Mouse (Mus musculus): ENCODE measurements around the gene Tbr1.

Tbr1 gene

GRCm38 (mm10) chr2:61811507-61812421 lies 9.0 kb downstream of the Tbr1 start:
- in situ Hi-C loops (cut with MboI), result loop anchor here (25.0 kb wide), 1 partner anchor 651 kb away; no protein-coding TSS in a partner anchor

- in situ Hi-C loops (cut with MboI), result loop anchor here (25.0 kb wide), 1 partner anchor 650 kb away; no protein-coding TSS in a partner anchor
Observed at GRCm38 (mm10) chr2:61812536-61812935, 9.8 kb downstream of the Tbr1 start.

GRCm38 (mm10) chr2:61813106-61813505 lies 10.4 kb downstream of the Tbr1 start:
- in situ Hi-C loops (cut with MboI), result loop anchor here (25.0 kb wide), 1 partner anchor 649 kb away; no protein-coding TSS in a partner anchor

GRCm38 (mm10) chr2:61813521-61813920 lies 10.8 kb downstream of the Tbr1 start:
- in situ Hi-C loops (cut with MboI), result loop anchor here (25.0 kb wide), 1 partner anchor 649 kb away; no protein-coding TSS in a partner anchor

GRCm38 (mm10) chr2:61814548-61815473 lies 12.1 kb downstream of the Tbr1 start:
- in situ Hi-C loops (cut with MboI), result loop anchor here (25.0 kb wide), 1 partner anchor 647 kb away; no protein-coding TSS in a partner anchor

- in situ Hi-C loops (cut with MboI), result loop anchor here (25.0 kb wide), 1 partner anchor 647 kb away; no protein-coding TSS in a partner anchor
Observed at GRCm38 (mm10) chr2:61815583-61816313, 13.0 kb downstream of the Tbr1 start.

GRCm38 (mm10) chr2:61818197-61818596 lies 15.5 kb downstream of the Tbr1 start:
- in situ Hi-C loops (cut with MboI), result loop anchor here (25.0 kb wide), 1 partner anchor 644 kb away; no protein-coding TSS in a partner anchor

GRCm38 (mm10) chr2:61820203-61820602 lies 17.5 kb downstream of the Tbr1 start:
- in situ Hi-C loops (cut with MboI), result loop anchor here (25.0 kb wide), 1 partner anchor 642 kb away; no protein-coding TSS in a partner anchor

GRCm38 (mm10) chr2:61823426-61824140 lies 20.9 kb downstream of the Tbr1 start:
- in situ Hi-C loops (cut with MboI), result loop anchor here (25.0 kb wide), 1 partner anchor 639 kb away; no protein-coding TSS in a partner anchor

- in situ Hi-C loops (cut with MboI), result no loop called here
Observed at GRCm38 (mm10) chr2:61837243-61837806, 34.6 kb downstream of the Tbr1 start.

All from mature B cell (primary cell).